Mouse (Mus musculus) heart, adult 18-20 months (tissue): Measurements from ENCODE around the gene Htra1. TPM values are rescaled to one million over a fixed set of nuclear protein-coding genes. Genes with fewer than 3 reads are reported as not detected.

Experiments
- DNase-seq, 2 experiments: peaks; one replicate each; pipeline ENCODE4 v3.0.0; 2021 to 2022; ENCODE audit warnings: mixed read lengths in 1 of 2
- total RNA-seq, 2 experiments: library from RNA; stranded (reverse); gene quantifications; 2 replicates each; pipeline ENCODE4 v1.2.3; 2021

The Htra1 gene
- total RNA-seq, 2 experiments from 2014 or later: 109 to 122 TPM

- DNase-seq: no peak
Measured at GRCm38 (mm10) chr7:130934654-130935053, 1.3 kb upstream of the Htra1 start.

- no peak for DNase-seq
Measured at GRCm38 (mm10) chr7:130935421-130935792, 504 bp upstream of the Htra1 start.

GRCm38 (mm10) chr7:130936472-130936951 is 601 bp downstream of the Htra1 start:
- peak; percentile 71 to 72 for DNase-seq

GRCm38 (mm10) chr7:130937266-130937841 is 1.4 kb downstream of the Htra1 start:
- peak; percentile 55 to 60 for DNase-seq

GRCm38 (mm10) chr7:130938005-130938404 is 2.1 kb downstream of the Htra1 start:
- no peak for DNase-seq

- no peak for DNase-seq
Measured at GRCm38 (mm10) chr7:130938896-130939295, 3.0 kb downstream of the Htra1 start.

GRCm38 (mm10) chr7:130940733-130941132 is 4.8 kb downstream of the Htra1 start:
- DNase-seq: no peak

- DNase-seq: peak; percentile 62 to 79
Measured at GRCm38 (mm10) chr7:130943280-130943895, 7.5 kb downstream of the Htra1 start.

- no peak for DNase-seq
Measured at GRCm38 (mm10) chr7:130944766-130945475, 9.0 kb downstream of the Htra1 start.

- DNase-seq: no peak
Measured at GRCm38 (mm10) chr7:130945730-130946129, 9.8 kb downstream of the Htra1 start.

- DNase-seq: no peak
Measured at GRCm38 (mm10) chr7:130946303-130946702, 10.4 kb downstream of the Htra1 start.

- peak; percentile 50 to 55 for DNase-seq
Measured at GRCm38 (mm10) chr7:130948563-130949208, 12.8 kb downstream of the Htra1 start.

GRCm38 (mm10) chr7:130949331-130949751 is 13.4 kb downstream of the Htra1 start:
- peak; percentile 64 to 75 for DNase-seq

GRCm38 (mm10) chr7:130950482-130950881 is 14.6 kb downstream of the Htra1 start:
- no peak for DNase-seq

- no peak for DNase-seq
Measured at GRCm38 (mm10) chr7:130951004-130951403, 15.1 kb downstream of the Htra1 start.

GRCm38 (mm10) chr7:130953376-130953775 is 17.5 kb downstream of the Htra1 start:
- no peak for DNase-seq

GRCm38 (mm10) chr7:130954177-130954601 is 18.3 kb downstream of the Htra1 start:
- no peak for DNase-seq

- DNase-seq: no peak
Measured at GRCm38 (mm10) chr7:130958551-130958950, 22.6 kb downstream of the Htra1 start.

- peak; percentile 90 to 92 for DNase-seq
Measured at GRCm38 (mm10) chr7:130959868-130960267, 24.0 kb downstream of the Htra1 start.

- DNase-seq: no peak
Measured at GRCm38 (mm10) chr7:130961429-130961828, 25.5 kb downstream of the Htra1 start.

GRCm38 (mm10) chr7:130964686-130965085 is 28.8 kb downstream of the Htra1 start:
- DNase-seq: peak; percentile 83 to 84

GRCm38 (mm10) chr7:130965396-130965795 is 29.5 kb downstream of the Htra1 start:
- no peak for DNase-seq

GRCm38 (mm10) chr7:130965909-130966365 is 30.0 kb downstream of the Htra1 start:
- peak; percentile 70 to 85 for DNase-seq
